Mouse (Mus musculus): ENCODE data around the gene Mfsd8.
A peak's percentile ranks its signal among the peaks of the same experiment; 100 is the strongest.

The Mfsd8 gene

DNA sequence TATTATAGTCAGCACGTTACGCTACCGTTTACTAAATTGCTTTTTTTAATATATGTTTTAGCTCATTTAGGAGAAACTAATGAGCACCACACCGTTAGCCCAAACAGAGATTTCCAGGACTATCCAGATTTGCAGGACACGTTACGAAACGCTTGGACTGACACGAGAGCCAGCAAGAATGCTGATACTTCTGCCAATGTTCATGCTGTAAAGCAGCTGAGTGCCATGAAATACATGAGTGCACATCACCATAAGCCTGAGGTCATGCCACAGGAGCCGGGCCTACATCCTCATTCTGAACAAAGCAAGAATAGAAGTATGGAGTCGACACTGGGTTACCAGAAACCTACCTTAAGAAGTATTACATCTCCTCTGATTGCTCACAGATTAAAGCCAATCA is 38.0 kb downstream of the Mfsd8 start:
- Histone ChIP-seq H3K4me3 (replicated peaks; ENCODE audit: low read length) (no peak overlapping the region), H3K36me3 (ENCODE audit: insufficient read depth, low read length) (peaks cover 84% of the 10 kb centered on the region), H3K27me3 (ENCODE audit: insufficient read depth, low read length) (no peaks in the 10 kb centered on the region), H3K4me1 (replicated peaks; ENCODE audit: low read depth, low read length) (peaks cover 33% of the 10 kb centered on the region), H3K9me3 (ENCODE audit: low read length) (no peaks in the 10 kb centered on the region)
- TF ChIP-seq NANOG (IDR thresholded peaks at IDR 0.05; ENCODE audit: borderline replicate concordance, low read length) (no peak), POU5F1 (IDR thresholded peaks at IDR 0.05; ENCODE audit: borderline replicate concordance, low read length) (no peak), CTCF (conservative IDR thresholded peaks at IDR 0.05; ENCODE audit: low read length) (no peak)

DNA sequence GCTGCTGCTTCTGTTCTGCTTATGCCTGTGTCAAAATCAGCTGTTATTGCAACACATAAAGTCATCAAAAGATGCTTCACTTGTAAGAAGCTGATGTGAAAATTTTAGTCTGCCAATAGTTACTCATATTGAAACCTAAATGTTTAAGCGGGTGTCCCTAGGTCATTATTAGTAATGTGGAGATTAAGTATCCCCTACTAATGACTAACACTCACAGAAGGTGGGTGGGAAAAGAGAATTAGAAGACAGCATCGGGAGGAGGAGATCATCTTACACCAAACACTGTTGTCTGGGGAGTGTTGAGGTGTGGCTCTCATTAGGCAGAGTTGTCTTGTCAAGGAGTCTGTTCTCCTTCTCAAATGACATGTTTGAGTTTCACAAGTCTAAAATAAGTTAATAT is 39.8 kb downstream of the Mfsd8 start:
- Histone ChIP-seq H3K27me3 (ENCODE audit: insufficient read depth, low read length) (no peaks in the 10 kb centered on the region), H3K9me3 (ENCODE audit: low read length) (no peaks in the 10 kb centered on the region), H3K4me3 (replicated peaks; ENCODE audit: low read length) (no peak overlapping the region), H3K36me3 (ENCODE audit: insufficient read depth, low read length) (peaks cover 82% of the 10 kb centered on the region), H3K4me1 (replicated peaks; ENCODE audit: low read depth, low read length) (peaks cover 34% of the 10 kb centered on the region)
- no peak for TF ChIP-seq CTCF (conservative IDR thresholded peaks at IDR 0.05; ENCODE audit: low read length)
- no peak for TF ChIP-seq POU5F1 (IDR thresholded peaks at IDR 0.05; ENCODE audit: borderline replicate concordance, low read length)
- TF ChIP-seq NANOG (IDR thresholded peaks at IDR 0.05; ENCODE audit: borderline replicate concordance, low read length), result no peak

- TF ChIP-seq CTCF (conservative IDR thresholded peaks at IDR 0.05; ENCODE audit: low read length) (no peak), POU5F1 (IDR thresholded peaks at IDR 0.05; ENCODE audit: borderline replicate concordance, low read length) (no peak), NANOG (IDR thresholded peaks at IDR 0.05; ENCODE audit: borderline replicate concordance, low read length) (no peak)
- no peaks in the 10 kb centered on the region for H3K9me3 ChIP-seq (ENCODE audit: low read length)
- H3K4me1 ChIP-seq (replicated peaks; ENCODE audit: low read depth, low read length), result peaks cover 26% of the 10 kb centered on the region
- no peaks in the 10 kb centered on the region for H3K27me3 ChIP-seq (ENCODE audit: insufficient read depth, low read length)
- H3K36me3 ChIP-seq (ENCODE audit: insufficient read depth, low read length), result peaks cover 38% of the 10 kb centered on the region
- peak overlapping the region; percentile 96 for H3K4me3 ChIP-seq (replicated peaks; ENCODE audit: low read length)
Measured at GRCm38 (mm10) chr3:40800373-40800823, 46.3 kb downstream of the Mfsd8 start.

- Histone ChIP-seq H3K4me1 (replicated peaks; ENCODE audit: low read depth, low read length) (peaks cover 24% of the 10 kb centered on the region), H3K4me3 (replicated peaks; ENCODE audit: low read length) (peak within 1 kb of the TSS; percentile 96), H3K27me3 (ENCODE audit: insufficient read depth, low read length) (no peaks in the 10 kb centered on the region), H3K36me3 (ENCODE audit: insufficient read depth, low read length) (peaks cover 31% of the 10 kb centered on the region), H3K9me3 (ENCODE audit: low read length) (no peaks in the 10 kb centered on the region)
- TF ChIP-seq POU5F1 (IDR thresholded peaks at IDR 0.05; ENCODE audit: borderline replicate concordance, low read length), result no peak
- no peak for TF ChIP-seq NANOG (IDR thresholded peaks at IDR 0.05; ENCODE audit: borderline replicate concordance, low read length)
- TF ChIP-seq CTCF (conservative IDR thresholded peaks at IDR 0.05; ENCODE audit: low read length), result no peak
Measured at GRCm38 (mm10) chr3:40799530-40800372, 46.9 kb downstream of the Mfsd8 start, which contains the start of gene Plk4. Plk4 (plus strand) TSS chr3:40800019.

- Histone ChIP-seq H3K9me3 (ENCODE audit: low read length) (no peaks in the 10 kb centered on the region), H3K27me3 (ENCODE audit: insufficient read depth, low read length) (no peaks in the 10 kb centered on the region), H3K36me3 (ENCODE audit: insufficient read depth, low read length) (peaks cover 23% of the 10 kb centered on the region), H3K4me3 (replicated peaks; ENCODE audit: low read length) (no peak overlapping the region; the same call in 1 of the 2 replicates), H3K4me1 (replicated peaks; ENCODE audit: low read depth, low read length) (peaks cover 24% of the 10 kb centered on the region)
- TF ChIP-seq NANOG (IDR thresholded peaks at IDR 0.05; ENCODE audit: borderline replicate concordance, low read length) (no peak), POU5F1 (IDR thresholded peaks at IDR 0.05; ENCODE audit: borderline replicate concordance, low read length) (no peak), CTCF (conservative IDR thresholded peaks at IDR 0.05; ENCODE audit: low read length) (peak; percentile 60)
Measured at GRCm38 (mm10) chr3:40798500-40798899, 48.2 kb downstream of the Mfsd8 start.

GRCm38 (mm10) chr3:40798054-40798453 is 48.6 kb downstream of the Mfsd8 start:
- Histone ChIP-seq H3K9me3 (ENCODE audit: low read length) (no peaks in the 10 kb centered on the region), H3K27me3 (ENCODE audit: insufficient read depth, low read length) (no peaks in the 10 kb centered on the region)
- TF ChIP-seq NANOG (IDR thresholded peaks at IDR 0.05; ENCODE audit: borderline replicate concordance, low read length), result no peak
- TF ChIP-seq POU5F1 (IDR thresholded peaks at IDR 0.05; ENCODE audit: borderline replicate concordance, low read length), result no peak

GRCm38 (mm10) chr3:40793783-40794182 is 52.9 kb downstream of the Mfsd8 start:
- peaks cover 3% of the 10 kb centered on the region for H3K4me1 ChIP-seq (replicated peaks; ENCODE audit: low read depth, low read length)
- no peaks in the 10 kb centered on the region for H3K9me3 ChIP-seq (ENCODE audit: low read length)
- no peaks in the 10 kb centered on the region for H3K36me3 ChIP-seq (ENCODE audit: insufficient read depth, low read length)
- no peak overlapping the region for H3K4me3 ChIP-seq (replicated peaks; ENCODE audit: low read length)
- no peak for TF ChIP-seq NANOG (IDR thresholded peaks at IDR 0.05; ENCODE audit: borderline replicate concordance, low read length)
- TF ChIP-seq CTCF (conservative IDR thresholded peaks at IDR 0.05; ENCODE audit: low read length), result no peak; the same call in 1 of the 2 replicates
- TF ChIP-seq POU5F1 (IDR thresholded peaks at IDR 0.05; ENCODE audit: borderline replicate concordance, low read length), result no peak
- H3K27me3 ChIP-seq (ENCODE audit: insufficient read depth, low read length), result no peaks in the 10 kb centered on the region

More at GRCm38 (mm10) chr3:40798054-40798453, 48.6 kb downstream of the Mfsd8 start:
- Histone ChIP-seq H3K36me3 (ENCODE audit: insufficient read depth, low read length) (peaks cover 20% of the 10 kb centered on the region), H3K4me3 (replicated peaks; ENCODE audit: low read length) (no peak overlapping the region), H3K4me1 (replicated peaks; ENCODE audit: low read depth, low read length) (peaks cover 24% of the 10 kb centered on the region)
